Mouse (Mus musculus): Measurements from ENCODE around the gene Myo18b. TPM values are rescaled to one million over a fixed set of nuclear protein-coding genes. Genes with fewer than 3 reads are reported as not detected.

The Myo18b gene
- polyA plus RNA-seq (2012; rRNA removed): 0.55 and 0.69 TPM in 2 replicates

- WGBS: 58% methylated on average over 17 of the region's 17 CpGs
- H3K27ac ChIP-seq (ENCODE audit: insufficient read depth, low read length): no peak within 1 kb of the TSS
- DNase-seq: no peak
- H3K4me3 ChIP-seq (replicated peaks; ENCODE audit: insufficient read depth, low read depth, low read length): no peak within 1 kb of the TSS
- H3K27me3 ChIP-seq (ENCODE audit: control insufficient read depth, insufficient read depth, low read length): no peaks in the 10 kb centered on the region
- TF ChIP-seq POLR2A (IDR thresholded peaks at IDR 0.05; ENCODE audit: borderline replicate concordance, insufficient read depth, low read length) (no peak), CTCF (IDR thresholded peaks at IDR 0.05; ENCODE audit: borderline replicate concordance, insufficient read depth, low read depth, low read length) (no peak)
- H3K4me1 ChIP-seq (ENCODE audit: control insufficient read depth, insufficient read depth, low read length): no peaks in the 10 kb centered on the region
These were observed at the start of gene Myo18b for GRCm38 (mm10) chr5:112895674-112896654. Myo18b (minus strand) TSS chr5:112896362.

DNA sequence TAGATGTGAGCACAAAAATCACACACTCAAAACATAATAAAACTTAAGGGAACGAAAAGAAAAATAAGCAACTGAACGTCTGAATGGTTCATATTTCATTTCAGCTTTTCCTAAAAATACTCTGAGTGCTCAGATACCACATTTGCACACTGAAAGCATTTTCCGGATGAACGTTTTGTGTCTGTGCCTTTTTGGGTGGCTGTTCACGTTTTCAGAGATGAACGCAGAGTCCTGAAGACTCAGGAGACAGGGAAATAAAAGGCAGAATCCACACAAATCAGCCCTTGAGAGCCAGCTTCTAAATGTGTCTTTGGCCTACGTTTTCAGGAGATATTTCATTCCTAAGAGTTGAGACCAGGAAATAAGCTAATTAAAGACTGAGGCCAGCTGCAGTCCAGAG lies 49.8 kb upstream of the Myo18b start:
- no peak for DNase-seq
- Histone ChIP-seq H3K27me3 (ENCODE audit: control insufficient read depth, insufficient read depth, low read length) (no peaks in the 10 kb centered on the region), H3K27ac (ENCODE audit: insufficient read depth, low read length) (no peak overlapping the region), H3K4me1 (ENCODE audit: control insufficient read depth, insufficient read depth, low read length) (peaks cover 11% of the 10 kb centered on the region), H3K4me3 (replicated peaks; ENCODE audit: insufficient read depth, low read depth, low read length) (no peak overlapping the region)
- WGBS: 85% methylated on average over 7 of the region's 7 CpGs
- TF ChIP-seq POLR2A (IDR thresholded peaks at IDR 0.05; ENCODE audit: borderline replicate concordance, insufficient read depth, low read length): no peak
- no peak for TF ChIP-seq CTCF (IDR thresholded peaks at IDR 0.05; ENCODE audit: borderline replicate concordance, insufficient read depth, low read depth, low read length)

- DNase-seq: no peak
- Histone ChIP-seq H3K4me3 (replicated peaks; ENCODE audit: insufficient read depth, low read depth, low read length) (no peak overlapping the region), H3K27ac (ENCODE audit: insufficient read depth, low read length) (no peak overlapping the region), H3K27me3 (ENCODE audit: control insufficient read depth, insufficient read depth, low read length) (no peaks in the 10 kb centered on the region), H3K4me1 (ENCODE audit: control insufficient read depth, insufficient read depth, low read length) (peaks cover 11% of the 10 kb centered on the region)
- TF ChIP-seq CTCF (IDR thresholded peaks at IDR 0.05; ENCODE audit: borderline replicate concordance, insufficient read depth, low read depth, low read length) (no peak), POLR2A (IDR thresholded peaks at IDR 0.05; ENCODE audit: borderline replicate concordance, insufficient read depth, low read length) (no peak)
- WGBS: 68% methylated on average over 7 of the region's 7 CpGs
These were observed 46.1 kb upstream of the Myo18b start for GRCm38 (mm10) chr5:112942244-112942643.

- Histone ChIP-seq H3K4me3 (replicated peaks; ENCODE audit: insufficient read depth, low read depth, low read length) (no peak overlapping the region), H3K4me1 (ENCODE audit: control insufficient read depth, insufficient read depth, low read length) (peaks cover 11% of the 10 kb centered on the region), H3K27me3 (ENCODE audit: control insufficient read depth, insufficient read depth, low read length) (no peaks in the 10 kb centered on the region), H3K27ac (ENCODE audit: insufficient read depth, low read length) (no peak overlapping the region)
- no peak for DNase-seq
- WGBS: 89% methylated on average over 12 of the region's 12 CpGs
- no peak for TF ChIP-seq POLR2A (IDR thresholded peaks at IDR 0.05; ENCODE audit: borderline replicate concordance, insufficient read depth, low read length)
- no peak for TF ChIP-seq CTCF (IDR thresholded peaks at IDR 0.05; ENCODE audit: borderline replicate concordance, insufficient read depth, low read depth, low read length)
These were observed 44.8 kb upstream of the Myo18b start for GRCm38 (mm10) chr5:112941001-112941400.

GRCm38 (mm10) chr5:112936632-112937031 lies 40.5 kb upstream of the Myo18b start:
- peaks cover 2% of the 10 kb centered on the region; the same call in 1 of the 2 replicates for H3K4me1 ChIP-seq (ENCODE audit: control insufficient read depth, insufficient read depth, low read length)
- no peak overlapping the region for H3K27ac ChIP-seq (ENCODE audit: insufficient read depth, low read length)
- no peak for DNase-seq
- H3K27me3 ChIP-seq (ENCODE audit: control insufficient read depth, insufficient read depth, low read length): no peaks in the 10 kb centered on the region
- WGBS: 75% methylated on average over 10 of the region's 10 CpGs
- H3K4me3 ChIP-seq (replicated peaks; ENCODE audit: insufficient read depth, low read depth, low read length): no peak overlapping the region
- no peak for TF ChIP-seq CTCF (IDR thresholded peaks at IDR 0.05; ENCODE audit: borderline replicate concordance, insufficient read depth, low read depth, low read length)
- TF ChIP-seq POLR2A (IDR thresholded peaks at IDR 0.05; ENCODE audit: borderline replicate concordance, insufficient read depth, low read length): no peak

DNA sequence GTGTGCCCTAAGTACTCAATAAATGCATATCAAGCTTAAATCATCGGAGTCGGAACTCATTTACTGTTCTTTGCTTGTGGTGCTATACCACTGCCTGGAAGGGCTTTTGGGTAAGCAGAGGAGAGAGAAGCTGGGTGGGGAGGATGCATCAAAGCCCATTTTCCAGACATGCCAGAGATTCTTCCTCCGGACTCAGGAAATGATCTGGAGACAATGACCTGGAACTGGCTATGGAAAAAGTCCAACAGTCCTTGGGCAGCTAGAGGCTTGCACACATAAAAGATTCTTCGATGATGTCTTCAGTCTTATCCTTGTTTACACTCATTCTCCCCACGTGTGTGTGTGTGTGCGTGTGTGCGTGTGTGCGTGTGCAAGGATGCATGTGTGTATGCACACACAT lies 39.3 kb upstream of the Myo18b start:
- H3K27ac ChIP-seq (ENCODE audit: insufficient read depth, low read length): no peak overlapping the region
- no peak for DNase-seq
- no peak for TF ChIP-seq POLR2A (IDR thresholded peaks at IDR 0.05; ENCODE audit: borderline replicate concordance, insufficient read depth, low read length)
- H3K27me3 ChIP-seq (ENCODE audit: control insufficient read depth, insufficient read depth, low read length): no peaks in the 10 kb centered on the region
- no peak overlapping the region for H3K4me3 ChIP-seq (replicated peaks; ENCODE audit: insufficient read depth, low read depth, low read length)
- WGBS: 89% methylated on average over 8 of the region's 8 CpGs
- H3K4me1 ChIP-seq (ENCODE audit: control insufficient read depth, insufficient read depth, low read length): peaks cover 2% of the 10 kb centered on the region; the same call in 1 of the 2 replicates

DNA sequence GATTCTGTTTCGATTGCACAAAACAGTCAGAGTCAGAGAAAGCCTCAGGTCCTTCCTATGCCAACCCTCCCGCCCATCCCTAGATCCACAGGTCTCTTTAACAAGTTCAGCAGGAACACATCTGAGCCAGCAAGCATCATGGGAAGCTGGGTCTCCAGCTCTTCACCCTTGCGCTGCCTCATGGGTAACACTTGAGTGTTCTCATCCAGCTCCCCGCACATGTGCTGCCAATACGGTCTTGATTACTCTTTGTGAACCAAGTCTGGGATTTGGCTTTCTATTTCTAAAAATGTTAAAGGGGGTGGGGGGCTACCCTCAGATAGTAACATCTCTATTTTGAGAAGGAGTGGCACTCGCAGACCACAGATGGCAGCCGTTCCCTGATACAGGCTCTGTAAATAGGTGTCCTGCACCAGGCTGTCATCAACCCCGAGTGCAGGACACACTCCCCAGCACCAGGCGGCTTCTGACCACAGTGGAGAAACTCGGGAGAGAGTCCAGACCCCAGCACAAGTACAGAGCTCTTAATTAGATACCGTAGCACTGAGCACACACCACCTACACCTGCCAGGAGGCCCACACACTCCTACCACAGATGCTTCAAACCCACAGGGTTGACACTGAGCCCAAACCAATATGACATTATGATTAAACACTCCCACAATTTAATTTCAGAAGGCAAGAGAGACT lies 36.9 kb upstream of the Myo18b start:
- H3K27me3 ChIP-seq (ENCODE audit: control insufficient read depth, insufficient read depth, low read length): no peaks in the 10 kb centered on the region
- peaks cover 2% of the 10 kb centered on the region; the same call in 1 of the 2 replicates for H3K4me1 ChIP-seq (ENCODE audit: control insufficient read depth, insufficient read depth, low read length)
- TF ChIP-seq POLR2A (IDR thresholded peaks at IDR 0.05; ENCODE audit: borderline replicate concordance, insufficient read depth, low read length): no peak
- TF ChIP-seq CTCF (IDR thresholded peaks at IDR 0.05; ENCODE audit: borderline replicate concordance, insufficient read depth, low read depth, low read length): no peak
- 70% methylated on average over 11 of the region's 11 CpGs for WGBS
- no peak overlapping the region for H3K27ac ChIP-seq (ENCODE audit: insufficient read depth, low read length)
- no peak for DNase-seq
- no peak overlapping the region for H3K4me3 ChIP-seq (replicated peaks; ENCODE audit: insufficient read depth, low read depth, low read length)
